Mouse (Mus musculus) intestine, embryonic 14.5 days (tissue): Measurements from ENCODE around the gene Nova2. TPM values are rescaled to one million over a fixed set of nuclear protein-coding genes. Genes with fewer than 3 reads are reported as not detected.

Experiments used
- ATAC-seq: fragments of 200-750 bp; cut with Nextera tagmentation; replicated peaks from 2 replicates; pipeline ENCODE4 v1.8.0; 2017; ENCODE audit warnings: low read depth, moderate number of reproducible peaks, moderate TSS enrichment, moderate library complexity; ENCODE audit not compliant: low FRiP score, low TSS enrichment
- DNase-seq: peaks from one replicate; pipeline ENCODE4 v3.0.0-alpha.2; 2018; ENCODE audit warnings: low spot score
- H3K27ac ChIP-seq: fragments of 300-500 bp; sonication (generic); 2 replicates; pipeline ENCODE4 v1.5.1; 2014; ENCODE audit warnings: low read depth, mild to moderate bottlenecking, control low read depth
- H3K27me3 ChIP-seq: fragments of 300-500 bp; sonication (generic); replicated peaks from 2 replicates; pipeline ENCODE4 v1.6.1; 2014; ENCODE audit warnings: low read length, control low read depth; ENCODE audit not compliant: control insufficient read depth, insufficient read depth
- H3K36me3 ChIP-seq: fragments of 300-500 bp; sonication (generic); 2 replicates; pipeline ENCODE4 v1.6.1; 2014; ENCODE audit warnings: low read length, control low read depth; ENCODE audit not compliant: control insufficient read depth, insufficient read depth
- H3K4me1 ChIP-seq: fragments of 300-500 bp; sonication (generic); replicated peaks from 2 replicates; pipeline ENCODE4 v1.6.1; 2014; ENCODE audit warnings: low read length, control low read depth, mixed read lengths; ENCODE audit not compliant: control insufficient read depth, insufficient read depth
- H3K4me2 ChIP-seq: fragments of 300-500 bp; sonication (generic); 2 replicates; pipeline ENCODE4 v1.6.1; 2014; ENCODE audit warnings: low read length
- H3K4me3 ChIP-seq: fragments of 300-500 bp; sonication (generic); 2 replicates; pipeline ENCODE4 v1.5.1; 2014; ENCODE audit warnings: low read depth, low read length, control low read depth, mixed read lengths
- H3K9ac ChIP-seq: fragments of 300-500 bp; sonication (generic); 2 replicates; pipeline ENCODE4 v1.6.1; 2014; ENCODE audit warnings: mild to moderate bottlenecking, low read length
- H3K9me3 ChIP-seq: fragments of 300-500 bp; sonication (generic); 2 replicates; pipeline ENCODE4 v1.6.1; 2016; ENCODE audit warnings: low read length, control low read depth; ENCODE audit not compliant: control insufficient read depth
- WGBS: fragments of 180-500 bp; shearing (Covaris S2); extraction: QIAGEN DNeasy Blood & Tissue Kit; methylation state at CpG from one replicate; pipeline ENCODE4 v1.1.7; 2014; 5-methylcytosine and 5-hydroxymethylcytosine counted together
- polyA plus RNA-seq: library from polyadenylated mRNA; unstranded; fragments of >200 nt; fragmentation: Nextera tagmentation; extraction: Ambion mirVana; gene quantifications from 2 replicates; pipeline ENCODE4 v1.2.1, GENCODE M21; 2014

The Nova2 gene
- polyA plus RNA-seq = 0.66 and 0.75 TPM in 2 replicates

- peaks cover 6% of the 10 kb centered on the region; the same call in 1 of the 2 replicates for H3K4me1 ChIP-seq
- H3K4me3 ChIP-seq = peak within 1 kb of the TSS; percentile 47
- peaks cover 54% of the 10 kb centered on the region for H3K27me3 ChIP-seq
- WGBS = under 1% methylated on average over 29 of the region's 45 CpGs
- ATAC-seq = peak; percentile 89
- DNase-seq = peak; percentile 88
- H3K4me2 ChIP-seq = peak within 1 kb of the TSS; percentile 83
- H3K27ac ChIP-seq = no peak within 1 kb of the TSS
- no peaks in the 10 kb centered on the region for H3K9me3 ChIP-seq
- no peaks in the 10 kb centered on the region for H3K36me3 ChIP-seq
- H3K9ac ChIP-seq = peak within 1 kb of the TSS; percentile 38
These were observed at the start of gene Nova2 for GRCm38 (mm10) chr7:18925162-18925938. Gene Nova2 (plus strand): TSS chr7:18925888.

- Histone ChIP-seq H3K4me2 (no peak overlapping the region), H3K9me3 (no peaks in the 10 kb centered on the region), H3K27ac (no peak overlapping the region), H3K36me3 (no peaks in the 10 kb centered on the region), H3K27me3 (no peaks in the 10 kb centered on the region), H3K4me3 (no peak overlapping the region), H3K9ac (no peak overlapping the region), H3K4me1 (no peaks in the 10 kb centered on the region)
- 68% methylated on average over 7 of the region's 7 CpGs for WGBS
- ATAC-seq (no peak), DNase-seq (no peak)
These were observed 47.0 kb upstream of the Nova2 start for GRCm38 (mm10) chr7:18878691-18879090.

- peak; percentile 75 for ATAC-seq
- 54% methylated on average over 9 of the region's 9 CpGs for WGBS
- peak overlapping the region; percentile 22; the same call in 1 of the 2 replicates for H3K27ac ChIP-seq
These were observed 41.5 kb upstream of the Nova2 start for GRCm38 (mm10) chr7:18883991-18884744.

GRCm38 (mm10) chr7:18884745-18885422, 40.8 kb upstream of the Nova2 start:
- Histone ChIP-seq H3K9me3 (no peaks in the 10 kb centered on the region), H3K36me3 (no peaks in the 10 kb centered on the region), H3K4me3 (no peak overlapping the region), H3K4me2 (no peak overlapping the region), H3K4me1 (0 out of 2 replicates have a peak, but pooled peaks cover 3% of the 10 kb centered on the region), H3K9ac (no peak overlapping the region), H3K27me3 (no peaks in the 10 kb centered on the region), H3K27ac (no peak overlapping the region; the same call in 1 of the 2 replicates)
- ATAC-seq (peak; percentile 21), DNase-seq (no peak)
- 57% methylated on average over 13 of the region's 13 CpGs for WGBS

More at GRCm38 (mm10) chr7:18883991-18884744, 41.5 kb upstream of the Nova2 start:
- no peaks in the 10 kb centered on the region for H3K36me3 ChIP-seq
- 0 out of 2 replicates have a peak, but pooled peaks cover 3% of the 10 kb centered on the region for H3K4me1 ChIP-seq
- no peak overlapping the region for H3K9ac ChIP-seq
- no peaks in the 10 kb centered on the region for H3K27me3 ChIP-seq
- DNase-seq = peak; percentile 68
- no peaks in the 10 kb centered on the region for H3K9me3 ChIP-seq
- H3K4me2 ChIP-seq = no peak overlapping the region
- H3K4me3 ChIP-seq = no peak overlapping the region

GRCm38 (mm10) chr7:18886963-18887362, 38.7 kb upstream of the Nova2 start:
- 100% methylated on average over 1 of the region's 1 CpGs for WGBS
- no peak overlapping the region for H3K9ac ChIP-seq
- no peak for DNase-seq

GRCm38 (mm10) chr7:18890848-18891247, 34.8 kb upstream of the Nova2 start:
- no peaks in the 10 kb centered on the region for H3K9me3 ChIP-seq
- H3K9ac ChIP-seq = no peak overlapping the region
- no peaks in the 10 kb centered on the region for H3K36me3 ChIP-seq
- H3K27ac ChIP-seq = no peak overlapping the region
- DNase-seq (no peak), ATAC-seq (no peak)
- H3K4me3 ChIP-seq = no peak overlapping the region
- H3K4me1 ChIP-seq = peaks cover 15% of the 10 kb centered on the region
- 91% methylated on average over 8 of the region's 8 CpGs for WGBS
- H3K4me2 ChIP-seq = no peak overlapping the region
- H3K27me3 ChIP-seq = peaks cover 7% of the 10 kb centered on the region

More at GRCm38 (mm10) chr7:18886963-18887362, 38.7 kb upstream of the Nova2 start:
- H3K27me3 ChIP-seq = no peaks in the 10 kb centered on the region
- H3K9me3 ChIP-seq = no peaks in the 10 kb centered on the region
- H3K4me3 ChIP-seq = no peak overlapping the region
- no peak overlapping the region for H3K4me2 ChIP-seq
- ATAC-seq = no peak
- no peak overlapping the region for H3K27ac ChIP-seq
- H3K4me1 ChIP-seq = 0 out of 2 replicates have a peak, but pooled peaks cover 3% of the 10 kb centered on the region
- no peaks in the 10 kb centered on the region for H3K36me3 ChIP-seq

- H3K36me3 ChIP-seq = no peaks in the 10 kb centered on the region
- H3K27me3 ChIP-seq = peaks cover 7% of the 10 kb centered on the region
- WGBS = 21% methylated on average over 33 of the region's 33 CpGs
- H3K9ac ChIP-seq = no peak overlapping the region
- peak overlapping the region; percentile 86 for H3K4me2 ChIP-seq
- H3K4me3 ChIP-seq = peak overlapping the region; percentile 29
- DNase-seq (peak; percentile 92), ATAC-seq (peak; percentile 60)
- peaks cover 15% of the 10 kb centered on the region for H3K4me1 ChIP-seq
- no peaks in the 10 kb centered on the region for H3K9me3 ChIP-seq
- no peak overlapping the region for H3K27ac ChIP-seq
These were observed 33.7 kb upstream of the Nova2 start for GRCm38 (mm10) chr7:18891872-18892599.

- H3K9ac ChIP-seq = no peak overlapping the region
- H3K27me3 ChIP-seq = peaks cover 7% of the 10 kb centered on the region
- DNase-seq (no peak), ATAC-seq (peak; percentile 25; the same call in 1 of the 2 replicates)
- peak overlapping the region; percentile 35; the same call in 1 of the 2 replicates for H3K4me3 ChIP-seq
- H3K9me3 ChIP-seq = no peaks in the 10 kb centered on the region
- no peak overlapping the region for H3K27ac ChIP-seq
- no peaks in the 10 kb centered on the region for H3K36me3 ChIP-seq
- H3K4me1 ChIP-seq = peaks cover 15% of the 10 kb centered on the region
- WGBS = 31% methylated on average over 27 of the region's 27 CpGs
- peak overlapping the region; percentile 86 for H3K4me2 ChIP-seq
These were observed 32.7 kb upstream of the Nova2 start for GRCm38 (mm10) chr7:18893009-18893408.
